Mouse (Mus musculus) ES-E14 (cell line): ENCODE data around the gene Jmjd8. TPM values are rescaled to one million over a fixed set of nuclear protein-coding genes. Genes with fewer than 3 reads are reported as not detected.

ENCODE experiments used
- DNase-seq: peaks from one replicate; pipeline ENCODE4 v3.0.0-alpha.2; 2013; ENCODE audit warnings: low read depth, low spot score
- H3K27ac ChIP-seq: 2 replicates; pipeline ENCODE4 v1.5.1; 2012; ENCODE audit warnings: low read depth, mild to moderate bottlenecking, low read length, moderate library complexity, mixed read lengths; ENCODE audit not compliant: poor library complexity, insufficient read depth, severe bottlenecking
- H3K36me3 ChIP-seq: 2 replicates; pipeline ENCODE4 v1.6.1; 2012; ENCODE audit warnings: mild to moderate bottlenecking, low read length, moderate library complexity, mixed read lengths; ENCODE audit not compliant: control insufficient read depth, poor library complexity, insufficient read depth, severe bottlenecking
- H3K4me1 ChIP-seq, 2 experiments: fragments of 150-350 bp in 1 of 2; sonication (generic) in 1 of 2; 2 replicates each; pipeline ENCODE4 v1.6.1; 2012; ENCODE audit warnings: low read length in 2 of 2, mild to moderate bottlenecking in 1 of 2, mixed read lengths in 1 of 2; ENCODE audit not compliant: control insufficient read depth in 2 of 2, insufficient read depth in 2 of 2, poor library complexity in 1 of 2
- H3K4me3 ChIP-seq, 2 experiments: fragments of 150-350 bp in 1 of 2; sonication (generic) in 1 of 2; 2 replicates each; pipeline ENCODE4 v1.5.1; 2012; ENCODE audit warnings: low read length in 2 of 2, low read depth in 1 of 2, mild to moderate bottlenecking in 1 of 2, mixed read lengths in 1 of 2; ENCODE audit not compliant: insufficient read depth in 1 of 2, poor library complexity in 1 of 2, severe bottlenecking in 1 of 2
- H3K9ac ChIP-seq: 2 replicates; pipeline ENCODE4 v1.6.1; 2012; ENCODE audit warnings: low read depth, mild to moderate bottlenecking, low read length, mixed read lengths; ENCODE audit not compliant: poor library complexity, insufficient read depth, severe bottlenecking
- H3K9me3 ChIP-seq: fragments of 150-350 bp; sonication (generic); 2 replicates; pipeline ENCODE4 v1.6.1; 2012; ENCODE audit warnings: low read depth, mild to moderate bottlenecking, low read length; ENCODE audit not compliant: control insufficient read depth, insufficient read depth
- CHD2 ChIP-seq: IDR thresholded peaks from 2 replicates; pipeline ENCODE4 v1.6.1; 2014; ENCODE audit warnings: mild to moderate bottlenecking, low read depth, low read length, inconsistent platforms
- HCFC1 ChIP-seq: IDR thresholded peaks from 2 replicates; pipeline ENCODE4 v1.6.1; 2012; ENCODE audit warnings: low read length, inconsistent platforms, borderline replicate concordance; ENCODE audit not compliant: insufficient read depth
- MAFK ChIP-seq: IDR thresholded peaks from 2 replicates; pipeline ENCODE4 v1.6.1; 2014; ENCODE audit warnings: mild to moderate bottlenecking, low read depth, low read length, inconsistent platforms; ENCODE audit not compliant: insufficient read depth
- ZC3H11A ChIP-seq: IDR thresholded peaks from 2 replicates; pipeline ENCODE4 v1.6.1; 2012; ENCODE audit warnings: low read depth, mild to moderate bottlenecking, inconsistent platforms, low read length, borderline replicate concordance
- ZNF384 ChIP-seq: IDR thresholded peaks from 2 replicates; pipeline ENCODE4 v1.6.1; 2012; ENCODE audit warnings: low read depth, low read length, inconsistent platforms
- in situ Hi-C, 2 experiments: fragments of 600-800 bp; cut with MboI; formaldehyde crosslinking; loops; one replicate each; pipeline ENCODE4 v1.15.1; 2025; ENCODE audit warnings: low sequenced_read_pairs in 2 of 2, inconsistent platforms in 1 of 2; ENCODE audit not compliant: unreplicated experiment in 2 of 2
- total RNA-seq: library from RNA; depleted of rRNA; stranded (reverse); fragments of 300-350 nt; gene quantifications from 2 replicates; pipeline ENCODE4 v1.2.3, GENCODE M21; 2012

Jmjd8 gene
- total RNA-seq, 1 experiment: 25.1 TPM

GRCm38 (mm10) chr17:25831451-25832281, 3.0 kb downstream of the Jmjd8 start:
- H3K9me3 ChIP-seq: no peaks in the 10 kb centered on the region
- in situ Hi-C loops: no loop called here

GRCm38 (mm10) chr17:25832436-25833290, 4.0 kb downstream of the Jmjd8 start:
- Histone ChIP-seq H3K9me3 (no peaks in the 10 kb centered on the region), H3K36me3 (peaks cover 43% of the 10 kb centered on the region), H3K4me3 (peak overlapping the region; percentile 96 to 97), H3K4me1 (peaks cover 2 to 32% of the 10 kb centered on the region in 2 experiments; a peak in 1 of 4 replicates), H3K27ac (peak overlapping the region; percentile 86), H3K9ac (peak overlapping the region; percentile 97)
- peak; percentile 71 for TF ChIP-seq HCFC1
- no peak for TF ChIP-seq ZC3H11A
- TF ChIP-seq ZNF384: no peak
- DNase-seq: peak; percentile 97
- in situ Hi-C loops: no loop called here

More at GRCm38 (mm10) chr17:25831451-25832281, 3.0 kb downstream of the Jmjd8 start:
- no peak overlapping the region for H3K27ac ChIP-seq
- DNase-seq: no peak
- peaks cover 51% of the 10 kb centered on the region for H3K36me3 ChIP-seq
- H3K9ac ChIP-seq: peak overlapping the region; percentile 97
- peaks cover 2 to 36% of the 10 kb centered on the region in 2 experiments; a peak in 1 of 4 replicates for H3K4me1 ChIP-seq
- peak overlapping the region; percentile 96 to 97 for H3K4me3 ChIP-seq
- TF ChIP-seq HCFC1 (no peak), ZC3H11A (no peak), CHD2 (no peak), ZNF384 (no peak), MAFK (no peak)

- Histone ChIP-seq H3K4me3 (peak within 1 kb of the TSS; percentile 96 to 97), H3K36me3 (peaks cover 42% of the 10 kb centered on the region), H3K27ac (peak within 1 kb of the TSS; percentile 86), H3K9ac (peak within 1 kb of the TSS; percentile 97), H3K4me1 (peaks cover 2 to 29% of the 10 kb centered on the region in 2 experiments; a peak in 1 of 4 replicates), H3K9me3 (no peaks in the 10 kb centered on the region)
- DNase-seq: peak; percentile 80
- TF ChIP-seq MAFK (no peak), CHD2 (no peak), HCFC1 (no peak), ZNF384 (no peak), ZC3H11A (no peak)
- in situ Hi-C loops: no loop called here
Measured at GRCm38 (mm10) chr17:25833291-25833663, 4.6 kb downstream of the Jmjd8 start, which contains the start of gene Stub1. Stub1 (minus strand) TSS chr17:25833404.

- H3K9me3 ChIP-seq: no peaks in the 10 kb centered on the region
- H3K27ac ChIP-seq: no peak overlapping the region
- H3K36me3 ChIP-seq: peaks cover 46% of the 10 kb centered on the region
- no peak for TF ChIP-seq HCFC1
- TF ChIP-seq ZNF384: no peak
- no peak for TF ChIP-seq ZC3H11A
- TF ChIP-seq MAFK: no peak
- no peak for TF ChIP-seq CHD2
- DNase-seq: no peak
- H3K9ac ChIP-seq: peak overlapping the region; percentile 91
- H3K4me1 ChIP-seq: peaks cover 2 to 26% of the 10 kb centered on the region in 2 experiments; a peak in 1 of 4 replicates
- H3K4me3 ChIP-seq: peak overlapping the region; percentile 83 to 97
- in situ Hi-C loops: no loop called here
Measured at GRCm38 (mm10) chr17:25833961-25834594, 5.4 kb downstream of the Jmjd8 start.
